Mouse (Mus musculus) megakaryocyte, embryonic 14.5 days (primary cell): Measurements from ENCODE around the gene Hspa4l.

Source experiments
- FLI1 ChIP-seq: IDR thresholded peaks from 2 replicates; pipeline ENCODE4 v1.6.1; 2012; ENCODE audit warnings: low read length, inconsistent platforms, mixed read lengths
- GATA1 ChIP-seq: IDR thresholded peaks from 3 replicates; pipeline ENCODE4 v1.6.1; 2012; ENCODE audit warnings: mixed read lengths, low read length, inconsistent platforms, borderline replicate concordance

DNA sequence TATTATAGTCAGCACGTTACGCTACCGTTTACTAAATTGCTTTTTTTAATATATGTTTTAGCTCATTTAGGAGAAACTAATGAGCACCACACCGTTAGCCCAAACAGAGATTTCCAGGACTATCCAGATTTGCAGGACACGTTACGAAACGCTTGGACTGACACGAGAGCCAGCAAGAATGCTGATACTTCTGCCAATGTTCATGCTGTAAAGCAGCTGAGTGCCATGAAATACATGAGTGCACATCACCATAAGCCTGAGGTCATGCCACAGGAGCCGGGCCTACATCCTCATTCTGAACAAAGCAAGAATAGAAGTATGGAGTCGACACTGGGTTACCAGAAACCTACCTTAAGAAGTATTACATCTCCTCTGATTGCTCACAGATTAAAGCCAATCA, 64.4 kb downstream of the Hspa4l start:
- TF ChIP-seq GATA1 (no peak), FLI1 (no peak)
